Mouse (Mus musculus): ENCODE data around the gene Man1c1. TPM values are rescaled to one million over a fixed set of nuclear protein-coding genes. Genes with fewer than 3 reads are reported as not detected.
A peak's percentile ranks its signal among the peaks of the same experiment; 100 is the strongest.

The Man1c1 gene
- polyA plus RNA-seq, 1 experiment from 2014 or later = 5.6 TPM

GRCm38 (mm10) chr4:134578407-134578806, 125.7 kb downstream of the Man1c1 start:
- Histone ChIP-seq H3K4me1 (ENCODE audit: control insufficient read depth, insufficient read depth, low read length) (peaks cover 9% of the 10 kb centered on the region), H3K4me2 (ENCODE audit: low read depth, low read length) (no peak overlapping the region), H3K27ac (ENCODE audit: low read depth, low read length) (no peak overlapping the region), H3K9me3 (ENCODE audit: control insufficient read depth, low read length) (no peaks in the 10 kb centered on the region), H3K36me3 (ENCODE audit: control insufficient read depth, insufficient read depth, low read length) (no peaks in the 10 kb centered on the region), H3K27me3 (ENCODE audit: control insufficient read depth, insufficient read depth, low read length) (no peaks in the 10 kb centered on the region), H3K4me3 (ENCODE audit: low read depth, low read length) (no peak overlapping the region), H3K9ac (replicated peaks; ENCODE audit: low read depth, low read length) (no peak overlapping the region)
- 0 out of 2 replicates have a peak, but pooled peaks have one; percentile 16 for ATAC-seq (ENCODE audit: low read depth)
- 64% methylated on average over 5 of the region's 5 CpGs for WGBS

- ATAC-seq (ENCODE audit: low read depth) = no peak
- 86% methylated on average over 2 of the region's 2 CpGs for WGBS
Observed at GRCm38 (mm10) chr4:134577281-134577680, 126.8 kb downstream of the Man1c1 start.

GRCm38 (mm10) chr4:134575486-134575885, 128.6 kb downstream of the Man1c1 start:
- no peaks in the 10 kb centered on the region for H3K36me3 ChIP-seq (ENCODE audit: control insufficient read depth, insufficient read depth, low read length)
- no peak overlapping the region for H3K4me3 ChIP-seq (ENCODE audit: low read depth, low read length)
- no peaks in the 10 kb centered on the region for H3K9me3 ChIP-seq (ENCODE audit: control insufficient read depth, low read length)
- no peak overlapping the region for H3K9ac ChIP-seq (replicated peaks; ENCODE audit: low read depth, low read length)
- no peak overlapping the region for H3K27ac ChIP-seq (ENCODE audit: low read depth, low read length)
- H3K4me2 ChIP-seq (ENCODE audit: low read depth, low read length) = no peak overlapping the region
- H3K27me3 ChIP-seq (ENCODE audit: control insufficient read depth, insufficient read depth, low read length) = no peaks in the 10 kb centered on the region
- peaks cover 9% of the 10 kb centered on the region for H3K4me1 ChIP-seq (ENCODE audit: control insufficient read depth, insufficient read depth, low read length)
- no peak for ATAC-seq (ENCODE audit: low read depth)
- 40% methylated on average over 11 of the region's 11 CpGs for WGBS

More at GRCm38 (mm10) chr4:134577281-134577680, 126.8 kb downstream of the Man1c1 start:
- H3K36me3 ChIP-seq (ENCODE audit: control insufficient read depth, insufficient read depth, low read length) = no peaks in the 10 kb centered on the region
- H3K27ac ChIP-seq (ENCODE audit: low read depth, low read length) = no peak overlapping the region
- no peaks in the 10 kb centered on the region for H3K9me3 ChIP-seq (ENCODE audit: control insufficient read depth, low read length)
- H3K4me3 ChIP-seq (ENCODE audit: low read depth, low read length) = no peak overlapping the region
- no peak overlapping the region for H3K4me2 ChIP-seq (ENCODE audit: low read depth, low read length)
- no peak overlapping the region for H3K9ac ChIP-seq (replicated peaks; ENCODE audit: low read depth, low read length)
- no peaks in the 10 kb centered on the region for H3K27me3 ChIP-seq (ENCODE audit: control insufficient read depth, insufficient read depth, low read length)
- peaks cover 9% of the 10 kb centered on the region for H3K4me1 ChIP-seq (ENCODE audit: control insufficient read depth, insufficient read depth, low read length)

- H3K27ac ChIP-seq (ENCODE audit: low read depth, low read length) = no peak overlapping the region
- no peaks in the 10 kb centered on the region for H3K36me3 ChIP-seq (ENCODE audit: control insufficient read depth, insufficient read depth, low read length)
- H3K4me2 ChIP-seq (ENCODE audit: low read depth, low read length) = no peak overlapping the region
- no peak overlapping the region for H3K4me3 ChIP-seq (ENCODE audit: low read depth, low read length)
- 62% methylated on average over 24 of the region's 24 CpGs for WGBS
- H3K9ac ChIP-seq (replicated peaks; ENCODE audit: low read depth, low read length) = no peak overlapping the region
- H3K27me3 ChIP-seq (ENCODE audit: control insufficient read depth, insufficient read depth, low read length) = no peaks in the 10 kb centered on the region
- no peaks in the 10 kb centered on the region for H3K9me3 ChIP-seq (ENCODE audit: control insufficient read depth, low read length)
- no peak for ATAC-seq (ENCODE audit: low read depth)
- no peaks in the 10 kb centered on the region for H3K4me1 ChIP-seq (ENCODE audit: control insufficient read depth, insufficient read depth, low read length)
Observed at GRCm38 (mm10) chr4:134572449-134573300, 131.4 kb downstream of the Man1c1 start.

- Histone ChIP-seq H3K27me3 (ENCODE audit: control insufficient read depth, insufficient read depth, low read length) (no peaks in the 10 kb centered on the region), H3K4me2 (ENCODE audit: low read depth, low read length) (no peak overlapping the region), H3K27ac (ENCODE audit: low read depth, low read length) (peak overlapping the region; percentile 44), H3K4me3 (ENCODE audit: low read depth, low read length) (no peak overlapping the region), H3K9me3 (ENCODE audit: control insufficient read depth, low read length) (no peaks in the 10 kb centered on the region), H3K9ac (replicated peaks; ENCODE audit: low read depth, low read length) (no peak overlapping the region), H3K36me3 (ENCODE audit: control insufficient read depth, insufficient read depth, low read length) (no peaks in the 10 kb centered on the region), H3K4me1 (ENCODE audit: control insufficient read depth, insufficient read depth, low read length) (no peaks in the 10 kb centered on the region)
- 0 out of 2 replicates have a peak, but pooled peaks have one; percentile 39 for ATAC-seq (ENCODE audit: low read depth)
- 49% methylated on average over 14 of the region's 14 CpGs for WGBS
Observed at GRCm38 (mm10) chr4:134570704-134571451, 133.2 kb downstream of the Man1c1 start.

- Histone ChIP-seq H3K9ac (replicated peaks; ENCODE audit: low read depth, low read length) (no peak overlapping the region), H3K4me1 (ENCODE audit: control insufficient read depth, insufficient read depth, low read length) (no peaks in the 10 kb centered on the region), H3K4me3 (ENCODE audit: low read depth, low read length) (no peak overlapping the region), H3K4me2 (ENCODE audit: low read depth, low read length) (no peak overlapping the region), H3K27me3 (ENCODE audit: control insufficient read depth, insufficient read depth, low read length) (no peaks in the 10 kb centered on the region), H3K27ac (ENCODE audit: low read depth, low read length) (no peak overlapping the region), H3K36me3 (ENCODE audit: control insufficient read depth, insufficient read depth, low read length) (no peaks in the 10 kb centered on the region), H3K9me3 (ENCODE audit: control insufficient read depth, low read length) (no peaks in the 10 kb centered on the region)
- 82% methylated on average over 8 of the region's 8 CpGs for WGBS
- no peak for ATAC-seq (ENCODE audit: low read depth)
Observed at GRCm38 (mm10) chr4:134569831-134570230, 134.3 kb downstream of the Man1c1 start.

GRCm38 (mm10) chr4:134569205-134569604, 134.9 kb downstream of the Man1c1 start:
- WGBS = 66% methylated on average over 6 of the region's 6 CpGs
- Histone ChIP-seq H3K4me1 (ENCODE audit: control insufficient read depth, insufficient read depth, low read length) (no peaks in the 10 kb centered on the region), H3K9me3 (ENCODE audit: control insufficient read depth, low read length) (no peaks in the 10 kb centered on the region), H3K27ac (ENCODE audit: low read depth, low read length) (no peak overlapping the region), H3K4me3 (ENCODE audit: low read depth, low read length) (no peak overlapping the region), H3K36me3 (ENCODE audit: control insufficient read depth, insufficient read depth, low read length) (no peaks in the 10 kb centered on the region), H3K4me2 (ENCODE audit: low read depth, low read length) (no peak overlapping the region), H3K9ac (replicated peaks; ENCODE audit: low read depth, low read length) (no peak overlapping the region), H3K27me3 (ENCODE audit: control insufficient read depth, insufficient read depth, low read length) (no peaks in the 10 kb centered on the region)
- no peak for ATAC-seq (ENCODE audit: low read depth)

- ATAC-seq (ENCODE audit: low read depth) = peak; percentile 75; the same call in 1 of the 2 replicates
- no peaks in the 10 kb centered on the region for H3K27me3 ChIP-seq (ENCODE audit: control insufficient read depth, insufficient read depth, low read length)
- no peaks in the 10 kb centered on the region for H3K36me3 ChIP-seq (ENCODE audit: control insufficient read depth, insufficient read depth, low read length)
- peak overlapping the region; percentile 60 for H3K27ac ChIP-seq (ENCODE audit: low read depth, low read length)
- H3K4me2 ChIP-seq (ENCODE audit: low read depth, low read length) = no peak overlapping the region
- H3K4me3 ChIP-seq (ENCODE audit: low read depth, low read length) = no peak overlapping the region
- H3K4me1 ChIP-seq (ENCODE audit: control insufficient read depth, insufficient read depth, low read length) = no peaks in the 10 kb centered on the region
- no peak overlapping the region for H3K9ac ChIP-seq (replicated peaks; ENCODE audit: low read depth, low read length)
- H3K9me3 ChIP-seq (ENCODE audit: control insufficient read depth, low read length) = no peaks in the 10 kb centered on the region
- WGBS = 10% methylated on average over 19 of the region's 19 CpGs
Observed at GRCm38 (mm10) chr4:134567377-134568226, 136.5 kb downstream of the Man1c1 start.

Data from neural tube, embryonic 14.5 days (tissue).